Mouse (Mus musculus): ENCODE results near the gene Elovl6. TPM values are rescaled to one million over a fixed set of nuclear protein-coding genes. Genes with fewer than 3 reads are reported as not detected.

Gene Elovl6
- polyA plus RNA-seq, 1 experiment from 2014 or later = 54.6 TPM

DNA sequence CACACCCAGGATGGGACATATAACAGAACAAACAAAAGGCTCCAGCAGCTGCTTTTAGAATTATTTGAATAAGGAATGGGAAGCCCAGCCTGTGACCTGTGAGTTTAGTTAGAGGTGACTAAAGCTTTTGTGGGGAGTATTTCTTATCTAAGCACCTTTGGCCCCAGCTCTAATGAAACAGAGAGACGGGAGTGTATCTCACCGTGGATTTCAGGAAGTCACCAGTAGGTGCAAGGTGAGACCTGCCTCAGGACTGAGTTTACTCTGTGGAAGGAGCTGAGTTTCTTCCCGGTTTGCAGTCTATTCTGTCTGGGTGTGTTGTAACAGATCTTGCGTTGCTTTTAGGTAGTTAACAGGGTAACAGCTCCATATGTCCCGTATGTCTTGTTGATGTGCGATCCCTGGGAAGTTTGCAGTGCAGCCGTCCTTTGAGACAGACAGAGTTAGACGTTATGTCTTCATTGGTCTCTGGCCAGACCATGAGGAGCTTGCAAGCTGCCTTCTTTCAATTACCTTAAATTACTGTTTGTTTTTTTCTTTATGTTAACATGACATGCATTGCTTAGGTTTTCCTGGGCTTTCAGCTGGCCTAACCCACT, 15.8 kb downstream of the Elovl6 start:
- H3K4me1 ChIP-seq = peaks cover 24% of the 10 kb centered on the region
- H3K27me3 ChIP-seq (ENCODE audit: low read depth, poor library complexity, severe bottlenecking) = no peaks in the 10 kb centered on the region
- no peak overlapping the region for H3K27ac ChIP-seq
- no peak for DNase-seq (ENCODE audit: low spot score)
- H3K4me3 ChIP-seq = no peak overlapping the region
- no peaks in the 10 kb centered on the region for H3K9me3 ChIP-seq (replicated peaks)
- WGBS = 58% methylated on average over 8 of the region's 8 CpGs
- peaks cover 79% of the 10 kb centered on the region for H3K36me3 ChIP-seq

DNA sequence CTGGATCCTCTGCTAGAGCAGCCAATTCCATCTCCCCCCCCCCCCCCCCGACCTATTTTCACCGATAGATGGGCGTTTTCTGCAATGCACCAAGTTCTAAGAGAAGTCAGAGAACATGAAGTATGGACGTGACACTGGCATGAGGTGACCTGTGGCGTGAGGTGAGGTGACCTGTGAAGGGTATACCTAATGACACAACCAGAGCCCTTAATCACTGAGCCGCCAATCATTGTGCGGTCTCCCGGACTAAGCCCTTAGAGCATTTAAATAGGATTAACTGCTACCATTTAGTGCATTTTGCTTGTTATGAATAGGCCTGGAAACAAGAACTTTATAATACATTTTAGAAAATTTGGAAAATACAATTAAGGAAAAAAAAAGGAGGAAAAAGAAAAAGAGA, 16.6 kb downstream of the Elovl6 start:
- 74% methylated on average over 8 of the region's 8 CpGs for WGBS
- Histone ChIP-seq H3K27me3 (ENCODE audit: low read depth, poor library complexity, severe bottlenecking) (no peaks in the 10 kb centered on the region), H3K27ac (no peak overlapping the region), H3K9me3 (replicated peaks) (no peaks in the 10 kb centered on the region), H3K4me1 (peaks cover 24% of the 10 kb centered on the region), H3K4me3 (no peak overlapping the region), H3K36me3 (peaks cover 76% of the 10 kb centered on the region)
- DNase-seq (ENCODE audit: low spot score) = no peak

DNA sequence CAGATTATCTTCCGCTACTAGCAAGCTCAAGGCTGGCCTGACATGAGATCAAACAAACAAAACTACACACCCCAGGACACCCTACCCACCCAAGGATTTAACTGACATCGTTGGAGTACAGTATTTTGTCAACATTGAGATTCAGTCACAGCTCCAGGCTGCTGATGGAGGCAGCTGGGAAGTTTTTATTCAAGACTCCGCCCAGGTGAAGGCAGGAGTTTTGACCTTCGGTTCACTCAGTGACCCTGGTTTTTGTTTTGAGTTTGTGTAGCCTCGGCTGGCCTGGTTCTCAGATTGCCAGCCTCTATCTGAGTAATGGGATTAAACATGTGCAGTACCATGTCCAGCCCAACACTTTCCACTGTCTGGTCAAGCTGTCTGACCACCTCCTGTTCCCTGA, 17.4 kb downstream of the Elovl6 start:
- Histone ChIP-seq H3K4me3 (no peak overlapping the region), H3K9me3 (replicated peaks) (no peaks in the 10 kb centered on the region), H3K27me3 (ENCODE audit: low read depth, poor library complexity, severe bottlenecking) (no peaks in the 10 kb centered on the region), H3K4me1 (peaks cover 24% of the 10 kb centered on the region), H3K27ac (no peak overlapping the region), H3K36me3 (peaks cover 73% of the 10 kb centered on the region)
- 63% methylated on average over 5 of the region's 5 CpGs for WGBS
- no peak for DNase-seq (ENCODE audit: low spot score)

DNA sequence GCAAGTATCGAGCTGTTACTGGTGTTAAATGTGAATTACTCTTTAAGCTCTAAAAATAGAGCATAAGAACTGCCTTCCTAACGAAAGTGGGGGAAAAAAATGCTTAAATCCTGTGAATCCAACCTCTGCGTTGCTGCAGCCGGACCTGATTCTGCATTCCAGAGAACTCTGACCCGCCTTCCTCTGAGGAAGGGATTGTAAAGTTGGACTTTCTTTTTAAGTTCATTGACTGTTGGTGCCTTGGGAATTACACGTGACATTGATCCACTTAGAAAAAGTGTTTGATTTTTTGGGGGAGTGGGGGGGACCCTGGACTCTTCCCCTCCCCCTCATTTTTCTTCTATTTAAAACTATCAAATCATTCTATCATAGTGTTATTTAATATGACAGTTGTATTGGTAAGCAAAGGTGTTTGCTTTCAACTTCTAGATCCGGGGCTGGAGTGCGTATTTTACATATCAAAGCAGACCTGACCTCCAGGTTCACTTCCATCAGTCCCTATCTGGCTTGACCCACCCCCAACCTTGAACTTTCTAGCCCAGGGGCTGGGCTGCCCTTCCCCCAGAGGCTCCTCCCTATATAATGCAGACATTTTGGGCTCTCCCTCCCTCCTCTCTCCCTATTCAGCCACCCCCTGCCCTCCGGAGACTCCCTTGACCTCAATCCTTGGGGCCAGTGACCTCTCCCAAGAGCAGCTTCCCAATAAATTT, 19.6 kb downstream of the Elovl6 start:
- no peak for DNase-seq (ENCODE audit: low spot score)
- H3K9me3 ChIP-seq (replicated peaks) = no peaks in the 10 kb centered on the region
- H3K27me3 ChIP-seq (ENCODE audit: low read depth, poor library complexity, severe bottlenecking) = no peaks in the 10 kb centered on the region
- H3K4me1 ChIP-seq = peaks cover 16% of the 10 kb centered on the region
- 72% methylated on average over 9 of the region's 9 CpGs for WGBS
- H3K27ac ChIP-seq = no peak overlapping the region
- H3K4me3 ChIP-seq = no peak overlapping the region
- H3K36me3 ChIP-seq = peaks cover 62% of the 10 kb centered on the region

DNA sequence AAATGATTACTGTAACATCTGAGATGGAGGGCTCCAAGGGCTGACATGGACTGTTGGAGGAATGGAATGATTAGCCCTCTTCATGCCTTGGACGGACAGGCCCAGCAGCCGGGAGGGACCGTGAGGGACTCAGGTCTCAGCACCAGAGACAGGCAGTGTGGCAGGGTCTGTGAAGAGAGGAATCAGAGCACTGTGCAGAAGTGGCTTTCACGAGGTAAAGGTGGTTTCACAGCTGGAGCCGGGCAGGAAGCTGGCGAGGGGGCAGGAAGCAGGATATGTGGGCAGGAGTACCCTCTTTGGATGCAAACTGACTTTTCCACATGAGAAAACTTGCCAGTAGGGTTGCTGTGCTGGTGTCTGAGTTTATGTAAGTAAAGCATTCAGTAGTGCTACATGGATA, 20.2 kb downstream of the Elovl6 start:
- H3K36me3 ChIP-seq = peaks cover 60% of the 10 kb centered on the region
- no peak overlapping the region for H3K27ac ChIP-seq
- DNase-seq (ENCODE audit: low spot score) = no peak
- peaks cover 16% of the 10 kb centered on the region for H3K4me1 ChIP-seq
- no peaks in the 10 kb centered on the region for H3K9me3 ChIP-seq (replicated peaks)
- WGBS = 82% methylated on average over 6 of the region's 6 CpGs
- H3K27me3 ChIP-seq (ENCODE audit: low read depth, poor library complexity, severe bottlenecking) = no peaks in the 10 kb centered on the region
- H3K4me3 ChIP-seq = no peak overlapping the region

DNA sequence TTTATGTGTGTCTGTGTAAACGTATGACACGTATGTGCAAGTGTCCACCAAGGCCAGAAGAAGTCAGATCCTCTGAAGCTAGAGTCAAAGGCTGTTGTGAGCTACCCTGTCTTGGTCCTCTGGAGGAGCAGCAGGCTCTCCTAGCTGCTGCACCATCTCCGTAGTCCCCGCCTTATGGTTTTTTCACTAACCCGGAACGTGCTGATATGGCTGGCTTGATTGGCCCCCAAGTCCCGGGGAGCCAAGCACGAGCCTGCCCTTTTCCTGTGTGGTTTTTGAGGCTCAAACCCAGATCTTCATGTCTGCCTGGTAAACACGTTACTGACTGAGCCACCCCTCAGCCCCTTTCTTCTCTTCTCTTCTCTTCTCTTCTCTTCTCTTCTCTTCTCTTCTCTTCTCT, 21.0 kb downstream of the Elovl6 start:
- Histone ChIP-seq H3K4me1 (peaks cover 16% of the 10 kb centered on the region), H3K36me3 (peaks cover 64% of the 10 kb centered on the region), H3K27ac (no peak overlapping the region), H3K4me3 (no peak overlapping the region), H3K9me3 (replicated peaks) (no peaks in the 10 kb centered on the region), H3K27me3 (ENCODE audit: low read depth, poor library complexity, severe bottlenecking) (no peaks in the 10 kb centered on the region)
- 90% methylated on average over 9 of the region's 9 CpGs for WGBS
- DNase-seq (ENCODE audit: low spot score) = no peak

DNA sequence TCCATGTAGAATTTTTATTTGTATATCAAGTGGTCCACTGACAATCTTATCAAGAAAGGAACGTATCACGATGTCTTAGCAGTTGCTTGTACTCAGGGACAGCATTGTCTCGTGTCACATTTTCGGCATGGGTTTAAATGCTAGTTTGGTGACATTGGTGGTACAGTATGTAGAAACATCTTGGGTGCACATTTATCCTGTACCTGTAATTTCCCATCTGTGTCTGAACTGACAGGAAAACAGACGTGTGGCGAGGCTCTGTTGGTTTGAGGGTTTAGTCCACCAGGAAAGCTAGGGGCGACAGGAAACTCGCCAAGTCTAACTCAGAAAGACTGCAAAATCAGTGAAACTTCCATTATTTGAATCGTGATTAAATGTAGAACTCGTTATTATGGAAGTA, 21.5 kb downstream of the Elovl6 start:
- peaks cover 16% of the 10 kb centered on the region for H3K4me1 ChIP-seq
- peaks cover 64% of the 10 kb centered on the region for H3K36me3 ChIP-seq
- H3K4me3 ChIP-seq = no peak overlapping the region
- 94% methylated on average over 10 of the region's 10 CpGs for WGBS
- H3K27me3 ChIP-seq (ENCODE audit: low read depth, poor library complexity, severe bottlenecking) = no peaks in the 10 kb centered on the region
- H3K27ac ChIP-seq = no peak overlapping the region
- no peaks in the 10 kb centered on the region for H3K9me3 ChIP-seq (replicated peaks)
- no peak for DNase-seq (ENCODE audit: low spot score)

DNA sequence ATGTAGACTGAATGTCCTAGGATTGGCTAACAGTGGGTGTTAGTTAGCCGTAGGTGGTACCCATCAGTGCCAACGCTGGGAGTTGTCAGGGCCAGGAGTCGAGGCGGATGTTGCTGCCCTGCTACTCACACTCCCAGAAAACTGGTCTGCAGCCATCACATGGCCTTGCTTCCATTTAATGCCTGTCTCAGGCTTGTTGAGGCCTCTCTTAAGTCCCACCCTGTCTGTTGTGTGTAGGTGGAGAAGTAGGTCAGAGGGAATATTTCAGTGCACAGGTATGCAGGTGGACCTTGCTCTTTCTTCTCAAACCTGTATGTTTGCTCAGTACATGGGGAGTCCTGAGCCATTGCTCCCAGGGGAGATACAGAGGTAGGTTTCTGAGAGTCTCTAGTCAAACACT, 22.3 kb downstream of the Elovl6 start:
- no peaks in the 10 kb centered on the region for H3K27me3 ChIP-seq (ENCODE audit: low read depth, poor library complexity, severe bottlenecking)
- no peak overlapping the region for H3K4me3 ChIP-seq
- H3K36me3 ChIP-seq = peaks cover 65% of the 10 kb centered on the region
- H3K27ac ChIP-seq = no peak overlapping the region
- peaks cover 12% of the 10 kb centered on the region for H3K4me1 ChIP-seq
- H3K9me3 ChIP-seq (replicated peaks) = no peaks in the 10 kb centered on the region
- DNase-seq (ENCODE audit: low spot score) = no peak
- WGBS = 93% methylated on average over 4 of the region's 4 CpGs

DNA sequence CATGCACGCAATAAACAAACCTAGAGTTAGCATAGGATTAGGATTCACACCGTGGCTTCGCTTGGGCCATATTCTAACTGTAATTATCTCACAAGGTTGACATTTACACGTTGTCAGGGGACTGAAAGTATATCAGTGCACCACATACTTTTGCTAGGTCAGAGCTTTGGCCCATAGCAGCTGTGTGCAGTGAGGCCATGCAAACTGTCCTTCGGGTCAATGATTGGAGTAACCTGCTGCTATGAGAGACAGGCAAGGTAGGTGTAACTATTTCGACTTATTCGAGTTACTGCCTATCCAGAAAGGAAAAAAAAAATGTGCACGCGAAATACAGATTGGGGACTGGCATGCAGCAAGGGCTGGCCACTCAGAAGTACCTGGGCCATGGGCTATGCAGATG, 24.9 kb downstream of the Elovl6 start:
- Histone ChIP-seq H3K27ac (no peak overlapping the region), H3K4me3 (no peak overlapping the region), H3K9me3 (replicated peaks) (no peaks in the 10 kb centered on the region), H3K36me3 (peaks cover 65% of the 10 kb centered on the region), H3K27me3 (ENCODE audit: low read depth, poor library complexity, severe bottlenecking) (no peaks in the 10 kb centered on the region), H3K4me1 (peaks cover 4% of the 10 kb centered on the region)
- DNase-seq (ENCODE audit: low spot score) = no peak
- WGBS = 88% methylated on average over 9 of the region's 9 CpGs

DNA sequence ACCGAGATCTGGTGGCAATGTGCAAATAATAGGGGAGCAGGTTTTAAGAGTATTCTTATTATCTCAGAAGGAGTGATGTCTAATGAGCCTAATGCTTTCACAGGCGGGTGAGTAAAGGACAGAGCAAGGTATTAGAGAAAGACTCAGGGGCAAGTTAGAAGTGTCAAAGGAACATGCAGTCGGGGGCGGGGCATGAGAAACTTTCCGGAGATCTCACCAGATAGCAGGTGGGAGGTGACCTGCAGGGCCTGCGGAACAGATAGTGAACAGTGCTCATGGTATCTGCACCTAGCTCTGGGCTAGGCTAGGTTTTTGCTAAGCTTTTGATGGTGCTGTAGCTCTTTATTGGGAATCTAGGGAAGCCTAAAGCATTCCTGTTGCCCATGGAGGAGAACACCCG, 25.4 kb downstream of the Elovl6 start:
- Histone ChIP-seq H3K27ac (no peak overlapping the region), H3K27me3 (ENCODE audit: low read depth, poor library complexity, severe bottlenecking) (no peaks in the 10 kb centered on the region), H3K4me3 (no peak overlapping the region), H3K9me3 (replicated peaks) (no peaks in the 10 kb centered on the region), H3K4me1 (no peaks in the 10 kb centered on the region), H3K36me3 (peaks cover 64% of the 10 kb centered on the region)
- DNase-seq (ENCODE audit: low spot score) = no peak
- 87% methylated on average over 7 of the region's 7 CpGs for WGBS

DNA sequence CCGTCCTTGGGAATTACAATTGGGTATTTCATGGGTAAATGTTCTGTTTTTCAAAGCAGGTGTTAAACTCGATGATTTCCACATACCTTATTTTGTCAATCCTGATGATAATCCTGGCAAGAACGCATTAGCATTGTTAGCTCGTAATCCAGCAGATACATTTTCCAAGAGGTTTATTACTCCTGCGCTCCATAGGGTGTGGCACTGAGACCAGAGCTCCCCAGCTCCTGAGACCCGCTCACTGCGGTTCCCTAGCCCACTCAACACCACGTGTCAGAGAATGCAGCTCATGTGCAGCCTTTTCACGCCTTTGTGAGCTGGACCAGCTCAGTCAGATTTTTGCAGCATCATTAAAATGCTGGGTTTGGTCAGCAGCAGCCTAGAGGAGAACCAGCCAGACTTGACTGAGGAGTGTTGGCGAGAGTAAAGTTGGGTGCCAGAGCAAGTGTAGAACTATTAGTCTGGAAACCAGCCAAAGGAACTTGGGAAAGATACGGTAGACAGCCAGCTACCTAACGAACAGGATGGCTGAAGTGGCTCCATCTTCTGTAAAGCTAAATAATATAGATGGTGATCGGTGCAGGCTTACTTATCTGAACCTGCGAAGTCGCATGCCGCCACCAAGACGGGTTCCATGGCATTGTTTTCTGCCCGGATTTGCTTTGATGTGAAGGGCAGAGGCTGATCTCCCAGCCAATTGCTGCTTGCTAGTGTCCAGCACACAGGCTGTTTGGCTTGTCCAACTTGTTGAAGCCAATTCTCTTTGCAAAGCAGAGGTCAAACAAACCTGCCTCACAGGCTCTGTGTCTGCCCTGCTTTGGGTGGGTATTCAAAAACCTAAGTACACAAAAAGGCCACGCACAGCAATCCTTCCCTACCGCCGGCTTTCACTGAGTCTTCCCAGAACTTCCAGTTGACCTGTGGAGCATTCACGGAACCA, 26.1 kb downstream of the Elovl6 start:
- Histone ChIP-seq H3K36me3 (peaks cover 58% of the 10 kb centered on the region), H3K4me1 (no peaks in the 10 kb centered on the region), H3K4me3 (no peak overlapping the region), H3K27ac (no peak overlapping the region), H3K9me3 (replicated peaks) (no peaks in the 10 kb centered on the region), H3K27me3 (ENCODE audit: low read depth, poor library complexity, severe bottlenecking) (no peaks in the 10 kb centered on the region)
- WGBS = 95% methylated on average over 22 of the region's 22 CpGs
- no peak for DNase-seq (ENCODE audit: low spot score)

DNA sequence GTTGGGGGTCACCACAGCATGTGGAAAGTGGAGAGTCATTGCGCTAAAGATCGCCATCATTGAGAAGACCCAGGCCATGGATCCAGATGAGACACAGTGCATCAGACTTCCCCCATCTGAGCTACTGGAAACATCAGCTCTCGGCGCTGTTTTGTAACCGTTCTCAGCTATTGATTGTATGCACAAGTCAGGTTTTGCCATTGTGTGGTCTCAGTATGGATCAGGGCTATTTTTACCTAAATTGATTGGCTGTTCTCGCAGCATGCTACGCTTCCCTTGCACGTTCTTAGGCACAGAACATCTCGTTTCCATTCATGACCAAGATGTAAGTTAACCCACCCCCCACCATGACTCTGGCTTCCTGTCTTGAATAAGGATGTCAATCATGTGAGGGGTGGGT, 27.9 kb downstream of the Elovl6 start:
- WGBS = 95% methylated on average over 9 of the region's 9 CpGs
- Histone ChIP-seq H3K27ac (no peak overlapping the region), H3K4me1 (no peaks in the 10 kb centered on the region), H3K36me3 (peaks cover 59% of the 10 kb centered on the region), H3K9me3 (replicated peaks) (no peaks in the 10 kb centered on the region), H3K4me3 (no peak overlapping the region), H3K27me3 (ENCODE audit: low read depth, poor library complexity, severe bottlenecking) (no peaks in the 10 kb centered on the region)
- no peak for DNase-seq (ENCODE audit: low spot score)

DNA sequence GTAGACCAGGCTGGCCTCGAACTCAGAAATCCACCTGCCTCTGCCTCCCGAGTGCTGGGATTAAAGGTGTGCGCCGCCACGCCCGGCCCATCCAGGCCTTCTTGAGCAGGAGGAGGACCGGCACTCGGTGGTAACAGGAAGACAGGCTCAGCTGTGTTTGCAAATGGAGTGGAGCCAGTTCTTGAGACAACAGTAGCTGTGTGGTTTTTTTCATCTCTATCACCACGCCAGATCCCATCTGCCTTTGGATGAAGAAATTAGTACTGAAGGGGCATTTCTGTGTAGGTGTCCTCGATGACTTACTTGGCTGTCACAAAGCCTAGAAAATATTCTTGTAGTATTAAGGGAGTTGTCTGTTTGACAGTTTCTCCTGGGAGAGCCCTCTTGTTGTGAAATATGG, 28.9 kb downstream of the Elovl6 start:
- peaks cover 59% of the 10 kb centered on the region for H3K36me3 ChIP-seq
- WGBS = 96% methylated on average over 10 of the region's 10 CpGs
- no peak overlapping the region for H3K4me3 ChIP-seq
- no peak for DNase-seq (ENCODE audit: low spot score)
- no peak overlapping the region for H3K27ac ChIP-seq
- no peaks in the 10 kb centered on the region for H3K4me1 ChIP-seq
- H3K27me3 ChIP-seq (ENCODE audit: low read depth, poor library complexity, severe bottlenecking) = no peaks in the 10 kb centered on the region
- no peaks in the 10 kb centered on the region for H3K9me3 ChIP-seq (replicated peaks)
